Mouse (Mus musculus): ENCODE results near the gene Rps10.

- TF ChIP-seq GATA1 (IDR thresholded peaks at IDR 0.05; ENCODE audit: borderline replicate concordance, low read length) (no peak), FLI1 (IDR thresholded peaks at IDR 0.05; ENCODE audit: low read length) (no peak)
Observed at GRCm38 (mm10) chr17:27636132-27637020, at the start of gene Rps10.

Measured in megakaryocyte, embryonic 14.5 days (primary cell).